Mouse (Mus musculus) forebrain, embryonic 10.5 days (tissue): ENCODE measurements around the gene Mxi1. TPM values are rescaled to one million over a fixed set of nuclear protein-coding genes. Genes with fewer than 3 reads are reported as not detected.

ENCODE experiments used
- DNase-seq: peaks from one replicate; pipeline ENCODE4 v3.0.0-alpha.2; 2017; ENCODE audit warnings: low spot score; ENCODE audit errors: extremely low spot score
- H3K27ac ChIP-seq: fragments of 300-500 bp; sonication (generic); 2 replicates; pipeline ENCODE4 v1.5.1; 2016; ENCODE audit warnings: mild to moderate bottlenecking
- H3K27me3 ChIP-seq: fragments of 300-500 bp; sonication (generic); 2 replicates; pipeline ENCODE4 v1.6.1; 2016; ENCODE audit warnings: mild to moderate bottlenecking; ENCODE audit not compliant: poor library complexity, severe bottlenecking
- H3K36me3 ChIP-seq: fragments of 300-500 bp; sonication (generic); replicated peaks from 2 replicates; pipeline ENCODE4 v1.6.1; 2016; ENCODE audit warnings: mild to moderate bottlenecking, moderate library complexity
- H3K4me1 ChIP-seq: fragments of 300-500 bp; sonication (generic); 2 replicates; pipeline ENCODE4 v1.6.1; 2016
- H3K4me3 ChIP-seq: fragments of 300-500 bp; sonication (generic); 2 replicates; pipeline ENCODE4 v1.5.1; 2016; ENCODE audit warnings: mild to moderate bottlenecking, moderate library complexity
- H3K9me3 ChIP-seq: fragments of 300-500 bp; sonication (generic); 2 replicates; pipeline ENCODE4 v1.6.1; 2016; ENCODE audit warnings: mild to moderate bottlenecking, moderate library complexity
- WGBS: fragments of 180-500 bp; shearing (Covaris S2); methylation state at CpG from one replicate; pipeline ENCODE4 v1.1.7; 2016; 5-methylcytosine and 5-hydroxymethylcytosine counted together
- polyA plus RNA-seq: library from polyadenylated mRNA; unstranded; fragments of >200 nt; fragmentation: Nextera tagmentation; extraction: Ambion mirVana; gene quantifications from 2 replicates; pipeline ENCODE4 v1.2.1, GENCODE M21; 2016

Gene Mxi1
- polyA plus RNA-seq, 1 experiment from 2014 or later = 16.1 TPM

DNA sequence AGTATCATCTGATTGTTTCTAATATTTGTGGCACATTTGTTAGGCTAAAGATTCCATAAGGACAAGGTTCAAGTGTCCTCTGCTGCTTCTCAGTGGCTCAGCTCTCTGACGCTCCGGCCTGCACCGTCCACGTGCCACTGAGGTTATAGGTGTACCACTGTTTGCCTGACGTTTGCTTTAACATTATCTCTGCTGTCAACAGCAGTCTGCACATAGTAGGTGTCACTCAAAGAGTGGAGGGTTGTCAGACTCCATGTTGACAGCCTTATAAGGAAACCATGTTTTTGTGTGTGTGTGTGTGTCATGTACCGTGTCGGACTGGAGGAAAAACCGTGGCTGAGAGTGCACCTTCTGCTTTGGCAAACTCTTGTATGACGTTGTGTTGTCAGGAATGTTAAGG, 24.9 kb downstream of the Mxi1 start:
- Histone ChIP-seq H3K4me3 (no peak overlapping the region), H3K27me3 (no peaks in the 10 kb centered on the region), H3K27ac (no peak overlapping the region), H3K36me3 (peaks cover 74% of the 10 kb centered on the region), H3K4me1 (peaks cover 13% of the 10 kb centered on the region), H3K9me3 (no peaks in the 10 kb centered on the region)
- DNase-seq = no peak
- WGBS = 95% methylated on average over 9 of the region's 9 CpGs

DNA sequence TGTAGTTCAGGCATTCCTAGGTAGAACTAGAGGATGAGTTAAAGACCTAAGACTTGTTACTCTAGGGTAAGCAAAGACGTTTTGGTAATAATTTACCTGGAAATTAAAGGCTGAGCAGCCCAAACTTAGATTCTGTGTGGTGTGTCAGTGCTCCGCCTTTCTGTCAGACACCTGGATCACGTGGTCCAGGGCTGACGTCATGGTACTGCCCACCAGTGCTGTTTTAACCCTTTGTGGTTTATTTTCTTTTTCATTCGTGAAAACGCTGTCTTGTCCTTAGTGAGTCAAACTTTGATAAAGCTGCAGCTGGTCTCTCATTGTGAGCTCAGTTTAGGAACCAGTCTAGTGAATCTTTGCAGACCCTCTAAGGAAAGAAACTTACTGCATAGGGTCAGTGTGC, 30.1 kb downstream of the Mxi1 start:
- no peak overlapping the region for H3K4me3 ChIP-seq
- H3K4me1 ChIP-seq = peaks cover 28% of the 10 kb centered on the region
- H3K27me3 ChIP-seq = no peaks in the 10 kb centered on the region
- 33% methylated on average over 6 of the region's 6 CpGs for WGBS
- H3K36me3 ChIP-seq = peaks cover 33% of the 10 kb centered on the region
- H3K9me3 ChIP-seq = no peaks in the 10 kb centered on the region
- DNase-seq = no peak
- H3K27ac ChIP-seq = no peak overlapping the region

DNA sequence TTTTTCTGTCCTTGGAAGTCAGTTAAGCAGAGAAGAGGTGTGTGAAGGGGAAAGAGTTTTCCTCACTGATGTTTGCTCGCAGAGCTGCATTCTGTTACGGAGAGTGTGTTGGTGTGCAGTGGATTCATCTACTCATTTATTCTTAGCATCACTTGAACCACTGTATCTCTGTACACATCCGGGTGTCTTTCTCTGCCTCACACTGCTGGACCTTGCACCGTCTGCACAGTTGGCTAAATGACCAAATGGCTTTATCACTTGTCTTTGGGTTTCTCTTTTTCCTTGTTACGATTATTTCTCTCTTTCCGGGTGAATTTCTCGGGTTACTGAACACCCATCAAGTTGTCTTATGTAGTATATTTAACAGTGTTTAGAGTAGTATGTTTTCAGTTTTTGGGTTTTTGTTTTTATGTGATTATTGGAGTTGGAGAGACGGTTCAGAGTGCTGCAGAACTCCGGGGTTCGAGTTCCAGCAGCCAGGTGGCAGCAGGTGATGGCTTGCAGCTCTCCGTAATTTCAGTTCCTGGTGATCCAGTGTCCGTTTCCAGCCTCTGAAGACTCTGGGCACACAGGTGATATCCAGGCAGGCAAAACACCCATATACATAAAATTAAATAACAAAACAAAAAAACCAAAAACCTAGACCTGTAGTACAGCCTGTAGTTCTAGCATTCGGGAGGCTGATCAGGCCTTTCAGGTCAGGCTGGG, 33.0 kb downstream of the Mxi1 start:
- no peak for DNase-seq
- 0 out of 2 replicates have a peak overlapping the region, but pooled peaks have one; percentile 49 for H3K27ac ChIP-seq
- H3K4me1 ChIP-seq = peaks cover 33% of the 10 kb centered on the region
- peaks cover 17% of the 10 kb centered on the region for H3K36me3 ChIP-seq
- 93% methylated on average over 13 of the region's 13 CpGs for WGBS
- H3K9me3 ChIP-seq = no peaks in the 10 kb centered on the region
- H3K4me3 ChIP-seq = no peak overlapping the region
- H3K27me3 ChIP-seq = no peaks in the 10 kb centered on the region

DNA sequence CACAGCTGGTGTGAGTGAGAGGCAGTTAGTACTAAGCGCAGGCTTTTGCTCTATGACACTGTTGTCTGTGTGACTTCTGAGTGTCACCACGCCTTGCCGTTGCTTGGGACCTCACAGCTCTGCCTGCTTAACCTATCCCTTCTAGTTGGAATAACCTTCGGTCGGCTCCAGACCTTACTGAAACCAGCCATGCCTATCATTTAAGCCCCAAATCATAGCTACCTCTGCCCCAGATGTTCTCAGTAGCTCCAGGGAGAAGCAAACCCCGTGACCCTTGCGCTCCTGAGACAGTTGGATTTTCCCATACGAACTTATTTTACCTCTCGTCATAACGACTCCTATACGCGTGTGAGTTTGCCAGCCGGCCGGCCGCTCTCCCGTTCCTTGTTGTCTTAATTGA, 33.7 kb downstream of the Mxi1 start:
- Histone ChIP-seq H3K4me3 (no peak overlapping the region), H3K27me3 (no peaks in the 10 kb centered on the region), H3K27ac (peak overlapping the region; percentile 49; the same call in 1 of the 2 replicates), H3K9me3 (peaks cover 4% of the 10 kb centered on the region; the same call in 1 of the 2 replicates), H3K36me3 (peaks cover 19% of the 10 kb centered on the region), H3K4me1 (peaks cover 33% of the 10 kb centered on the region)
- DNase-seq = no peak
- 90% methylated on average over 16 of the region's 16 CpGs for WGBS

DNA sequence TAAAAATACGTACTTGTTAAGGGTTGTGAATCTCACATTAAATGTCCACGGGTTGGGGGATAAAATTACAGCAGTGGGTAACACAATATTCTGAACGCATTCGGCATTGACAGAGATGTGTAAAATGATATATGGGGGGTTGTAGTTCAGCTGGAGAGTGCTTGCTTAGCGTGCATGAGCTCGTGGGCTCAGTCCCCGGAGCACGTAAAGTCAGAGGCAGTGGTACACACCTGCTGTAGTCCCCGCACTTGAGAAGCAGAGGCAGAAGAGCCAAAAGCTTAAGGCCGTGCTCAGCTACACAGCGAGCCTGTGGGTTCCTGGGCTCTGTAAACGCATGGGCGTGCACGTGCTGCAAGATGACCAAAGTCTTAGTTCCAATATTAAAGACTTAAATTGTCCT, 35.4 kb downstream of the Mxi1 start:
- peaks cover 4% of the 10 kb centered on the region; the same call in 1 of the 2 replicates for H3K9me3 ChIP-seq
- DNase-seq = no peak
- no peaks in the 10 kb centered on the region for H3K27me3 ChIP-seq
- H3K4me3 ChIP-seq = no peak overlapping the region
- H3K36me3 ChIP-seq = peaks cover 23% of the 10 kb centered on the region
- peaks cover 25% of the 10 kb centered on the region for H3K4me1 ChIP-seq
- H3K27ac ChIP-seq = no peak overlapping the region
- WGBS = 91% methylated on average over 14 of the region's 14 CpGs

DNA sequence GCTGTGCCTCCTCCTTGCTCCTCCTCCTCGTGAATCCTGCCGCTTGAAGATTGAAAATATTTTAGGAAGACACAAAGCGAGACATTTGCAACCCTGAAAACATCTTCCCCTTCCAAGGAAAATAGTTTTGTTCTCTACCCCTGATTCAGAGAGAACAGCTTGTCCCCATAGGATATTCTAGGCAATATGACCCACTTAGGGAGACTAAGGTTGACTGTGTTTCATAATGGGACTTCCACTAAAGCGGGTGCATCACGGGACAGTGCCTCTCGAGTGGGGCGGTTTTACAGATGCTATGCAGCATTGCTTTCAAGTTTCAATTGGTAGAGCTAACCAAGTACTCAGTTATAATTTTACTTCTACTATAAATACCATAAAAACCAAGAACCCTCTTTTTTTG, 43.5 kb downstream of the Mxi1 start:
- H3K27ac ChIP-seq = no peak overlapping the region
- peaks cover 14% of the 10 kb centered on the region for H3K4me1 ChIP-seq
- no peak overlapping the region for H3K4me3 ChIP-seq
- no peaks in the 10 kb centered on the region for H3K27me3 ChIP-seq
- no peak for DNase-seq
- WGBS = 92% methylated on average over 7 of the region's 7 CpGs
- peaks cover under 1% of the 10 kb centered on the region; the same call in 1 of the 2 replicates for H3K9me3 ChIP-seq
- peaks cover 27% of the 10 kb centered on the region for H3K36me3 ChIP-seq

DNA sequence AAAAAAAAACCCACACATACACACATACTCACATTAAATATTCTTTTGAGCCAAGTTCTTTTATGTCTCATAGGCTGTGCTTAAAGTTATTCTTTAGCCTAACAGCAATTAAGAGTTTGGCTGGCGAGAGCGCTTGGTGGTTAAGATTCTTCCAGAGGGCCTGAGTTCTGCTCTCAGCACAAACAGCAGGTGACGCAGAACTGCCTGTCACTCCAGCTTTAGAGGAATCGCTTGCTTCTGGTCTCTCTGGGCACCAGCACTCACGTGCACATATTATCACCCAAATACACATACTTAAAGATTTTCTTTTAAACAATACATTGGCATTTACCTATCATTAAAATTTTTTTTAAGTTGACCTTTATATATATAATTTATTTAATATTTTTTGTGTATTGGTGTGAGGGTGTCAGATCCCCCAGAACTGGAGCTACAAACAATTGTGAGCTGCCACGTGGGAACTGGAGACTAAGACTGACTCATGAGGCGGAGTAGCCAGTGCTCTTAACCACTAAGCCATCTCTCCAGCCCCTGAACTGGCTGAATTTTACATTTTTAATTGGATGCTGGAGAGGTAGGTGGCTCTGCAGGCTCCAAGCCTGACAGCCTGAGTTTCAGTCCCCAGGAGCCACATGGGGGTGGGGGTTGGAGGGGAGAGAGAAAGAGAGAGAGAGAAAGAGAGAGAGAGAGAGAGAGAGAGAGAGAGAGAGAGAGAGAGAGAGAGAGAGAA, 44.1 kb downstream of the Mxi1 start:
- Histone ChIP-seq H3K36me3 (peaks cover 24% of the 10 kb centered on the region), H3K4me3 (no peak overlapping the region), H3K27me3 (no peaks in the 10 kb centered on the region), H3K4me1 (peaks cover 18% of the 10 kb centered on the region), H3K27ac (no peak overlapping the region), H3K9me3 (no peaks in the 10 kb centered on the region)
- DNase-seq = no peak
- 77% methylated on average over 7 of the region's 7 CpGs for WGBS

DNA sequence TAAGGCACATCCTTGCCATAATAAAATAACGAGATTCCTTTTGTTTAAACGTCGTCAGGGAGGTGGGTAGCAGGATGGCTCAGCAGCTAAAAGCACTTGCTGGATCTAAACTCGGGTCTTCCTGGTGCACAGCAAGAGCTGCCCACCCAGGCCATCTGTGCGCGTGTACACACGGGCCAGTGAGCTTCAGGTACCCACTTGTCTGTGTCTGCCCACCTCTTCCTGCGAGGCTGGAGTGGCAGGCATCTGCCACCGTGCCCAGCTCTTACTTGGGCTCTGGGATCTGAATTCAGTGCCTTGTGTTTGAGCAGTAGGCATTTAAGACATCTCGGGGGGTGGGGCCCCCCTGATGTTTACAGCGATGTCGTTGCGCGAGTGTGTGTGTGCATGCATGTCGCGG, 44.7 kb downstream of the Mxi1 start:
- Histone ChIP-seq H3K27me3 (no peaks in the 10 kb centered on the region), H3K9me3 (no peaks in the 10 kb centered on the region), H3K27ac (0 out of 2 replicates have a peak overlapping the region, but pooled peaks have one; percentile 48), H3K4me1 (peaks cover 18% of the 10 kb centered on the region), H3K36me3 (peaks cover 24% of the 10 kb centered on the region), H3K4me3 (no peak overlapping the region)
- WGBS = 87% methylated on average over 16 of the region's 16 CpGs
- DNase-seq = no peak

DNA sequence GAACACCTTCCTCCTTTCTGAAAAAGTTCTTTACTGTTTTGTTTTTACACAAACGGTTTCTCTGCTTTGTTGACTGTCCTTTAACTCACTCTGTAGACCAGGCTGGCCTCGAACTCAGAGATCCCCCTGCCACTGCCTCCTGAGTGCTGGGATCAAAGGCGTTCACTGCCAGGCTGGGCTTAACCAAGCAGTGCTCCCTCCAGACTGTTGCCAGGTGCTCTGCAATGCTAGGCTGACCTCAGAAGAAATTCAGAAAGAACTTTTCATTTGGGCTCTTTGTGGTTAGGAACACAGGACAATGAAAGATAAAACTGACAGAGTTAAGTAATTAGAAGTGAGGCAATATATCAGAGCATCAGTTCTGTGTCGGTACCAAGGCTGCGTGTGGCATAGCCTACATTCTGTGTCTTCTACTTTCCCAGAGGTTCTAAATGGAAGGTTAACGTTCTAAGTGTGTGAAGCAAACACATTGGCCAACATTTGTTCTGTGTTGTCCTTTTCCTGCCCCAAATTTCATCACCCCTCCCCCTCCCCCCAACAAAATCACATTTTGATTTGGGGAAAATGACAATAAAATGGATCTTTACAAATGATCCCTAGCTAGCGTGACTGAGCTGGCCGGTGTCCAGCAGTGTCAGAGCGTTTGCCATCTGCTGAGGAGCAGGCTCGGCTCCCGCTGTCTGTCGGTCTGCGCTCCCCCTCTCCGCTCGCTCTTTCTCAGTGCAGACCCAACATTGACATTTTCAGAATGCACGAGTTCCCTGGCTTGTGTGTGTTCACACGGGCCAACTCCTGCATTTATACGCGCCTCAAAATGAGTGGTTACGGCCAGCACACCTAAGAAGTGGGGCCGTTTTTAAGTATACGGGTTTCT, 49.1 kb downstream of the Mxi1 start:
- Histone ChIP-seq H3K27me3 (no peaks in the 10 kb centered on the region), H3K4me1 (peaks cover 9% of the 10 kb centered on the region; the same call in 1 of the 2 replicates), H3K4me3 (no peak overlapping the region), H3K27ac (no peak overlapping the region), H3K36me3 (peaks cover 16% of the 10 kb centered on the region; the same call in 1 of the 2 replicates), H3K9me3 (no peaks in the 10 kb centered on the region)
- WGBS = 85% methylated on average over 22 of the region's 22 CpGs
- DNase-seq = no peak

DNA sequence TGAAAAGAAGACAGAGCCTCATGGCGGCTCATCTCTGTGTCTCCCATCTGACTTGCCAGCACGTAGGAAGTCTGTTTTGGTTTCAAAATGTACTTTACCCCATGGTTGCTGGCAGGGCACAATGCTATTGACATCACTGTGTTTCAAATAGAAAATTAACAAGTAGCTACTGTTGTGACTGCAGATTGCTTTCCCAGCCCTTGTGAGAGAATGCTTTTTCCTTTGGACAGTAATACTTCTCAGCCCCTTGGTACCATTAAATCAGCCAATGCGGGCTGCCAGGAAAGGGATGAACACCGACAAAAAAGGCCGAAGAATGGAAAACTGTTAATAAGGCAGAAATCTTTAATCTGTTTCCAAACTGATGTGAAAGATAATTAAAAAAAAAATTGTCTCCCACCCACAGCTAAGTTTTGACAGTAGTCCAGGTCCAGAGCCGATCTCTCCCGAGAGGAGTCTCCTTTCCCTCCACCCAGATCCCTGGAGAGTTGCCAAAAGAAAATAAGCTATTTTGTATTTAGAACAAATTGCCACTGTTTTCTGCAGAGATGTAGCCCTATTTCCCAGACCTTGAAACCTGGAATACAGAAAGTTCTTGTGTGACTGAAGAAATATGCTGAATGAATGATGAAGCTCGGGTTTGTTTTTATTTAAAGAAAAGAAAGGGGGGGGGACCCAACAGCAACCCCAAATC, 50.1 kb downstream of the Mxi1 start:
- H3K4me3 ChIP-seq = no peak overlapping the region
- no peaks in the 10 kb centered on the region for H3K27me3 ChIP-seq
- 89% methylated on average over 8 of the region's 8 CpGs for WGBS
- DNase-seq = no peak
- H3K9me3 ChIP-seq = no peaks in the 10 kb centered on the region
- H3K36me3 ChIP-seq = peaks cover 16% of the 10 kb centered on the region; the same call in 1 of the 2 replicates
- no peak overlapping the region for H3K27ac ChIP-seq
- peaks cover 8% of the 10 kb centered on the region; the same call in 1 of the 2 replicates for H3K4me1 ChIP-seq

DNA sequence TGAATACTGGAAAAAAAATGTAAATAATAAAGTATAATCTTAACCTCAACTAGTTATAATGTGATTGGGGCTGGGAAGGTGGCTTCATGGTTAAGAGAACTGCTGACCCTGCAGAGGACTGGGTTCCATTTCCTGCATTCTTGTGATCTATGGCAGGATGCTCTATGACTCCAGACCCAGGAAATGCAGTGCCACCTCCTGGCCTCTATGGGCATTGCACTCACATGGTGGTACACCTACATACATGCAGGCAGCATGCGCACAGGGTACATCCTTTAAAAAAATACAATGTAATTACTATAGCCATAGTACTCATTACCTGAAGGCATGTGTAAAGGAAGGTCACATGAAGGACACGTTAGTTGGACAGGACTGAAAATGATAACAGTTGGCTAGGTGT, 52.6 kb downstream of the Mxi1 start:
- peaks cover 8% of the 10 kb centered on the region; the same call in 1 of the 2 replicates for H3K4me1 ChIP-seq
- no peaks in the 10 kb centered on the region for H3K27me3 ChIP-seq
- H3K9me3 ChIP-seq = no peaks in the 10 kb centered on the region
- no peak for DNase-seq
- H3K4me3 ChIP-seq = no peak overlapping the region
- H3K27ac ChIP-seq = no peak overlapping the region
- WGBS = 49% methylated on average over 2 of the region's 2 CpGs
- H3K36me3 ChIP-seq = peaks cover 7% of the 10 kb centered on the region; the same call in 1 of the 2 replicates

DNA sequence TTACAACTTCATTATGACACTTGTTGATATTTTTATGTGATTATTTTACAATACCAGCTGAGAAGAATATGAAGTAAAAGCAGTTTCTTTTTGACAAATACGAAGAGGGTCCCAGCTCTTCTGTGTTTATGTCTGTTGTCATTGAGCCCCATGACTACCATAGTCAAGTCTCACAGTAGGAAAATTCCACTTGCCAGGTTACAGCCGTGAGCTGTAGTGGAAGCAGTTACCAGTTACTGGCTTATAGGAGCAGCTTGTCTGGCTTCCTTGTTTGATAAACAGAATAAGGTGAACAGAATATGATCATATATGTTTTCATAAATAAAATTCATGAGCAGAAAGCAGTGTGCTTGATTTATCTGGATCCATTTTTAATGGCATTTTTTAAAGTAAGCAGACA, 54.2 kb downstream of the Mxi1 start:
- WGBS = 93% methylated on average over 2 of the region's 2 CpGs
- H3K9me3 ChIP-seq = no peaks in the 10 kb centered on the region

More for the DNA sequence above, 54.2 kb downstream of the Mxi1 start:
- H3K4me3 ChIP-seq = no peak overlapping the region
- no peak for DNase-seq
- peaks cover 6% of the 10 kb centered on the region for H3K4me1 ChIP-seq
- peaks cover 7% of the 10 kb centered on the region; the same call in 1 of the 2 replicates for H3K36me3 ChIP-seq
- no peak overlapping the region for H3K27ac ChIP-seq
- no peaks in the 10 kb centered on the region for H3K27me3 ChIP-seq
